Mouse (Mus musculus) brain, embryonic 14.5 days (tissue): ENCODE measurements around the gene Btaf1.

ENCODE experiments used
- CTCF ChIP-seq: fragments of 200-500 bp; IDR thresholded peaks from 2 replicates; pipeline ENCODE4 v1.5.1; 2012; ENCODE audit warnings: inconsistent platforms, mild to moderate bottlenecking, moderate library complexity, borderline replicate concordance; ENCODE audit not compliant: insufficient read depth, insufficient read length; ENCODE audit errors: extremely low read depth
- POLR2A ChIP-seq: fragments of 200-500 bp; IDR thresholded peaks from 2 replicates; pipeline ENCODE4 v1.6.1; 2012; ENCODE audit warnings: mild to moderate bottlenecking, inconsistent platforms, borderline replicate concordance; ENCODE audit not compliant: poor library complexity, insufficient read depth, insufficient read length, severe bottlenecking; ENCODE audit errors: extremely low read depth

GRCm38 (mm10) chr19:36904211-36905007, 21.5 kb upstream of the Btaf1 start:
- no peak for TF ChIP-seq POLR2A
- no peak for TF ChIP-seq CTCF
